Mouse (Mus musculus) brain, embryonic 14.5 days (tissue): ENCODE results near the gene Kcnt1.

Experiments used
- CTCF ChIP-seq: fragments of 200-500 bp; IDR thresholded peaks from 2 replicates; pipeline ENCODE4 v1.5.1; 2012; ENCODE audit warnings: inconsistent platforms, mild to moderate bottlenecking, moderate library complexity, borderline replicate concordance; ENCODE audit not compliant: insufficient read depth, insufficient read length; ENCODE audit errors: extremely low read depth
- POLR2A ChIP-seq: fragments of 200-500 bp; IDR thresholded peaks from 2 replicates; pipeline ENCODE4 v1.6.1; 2012; ENCODE audit warnings: mild to moderate bottlenecking, inconsistent platforms, borderline replicate concordance; ENCODE audit not compliant: poor library complexity, insufficient read depth, insufficient read length, severe bottlenecking; ENCODE audit errors: extremely low read depth

DNA sequence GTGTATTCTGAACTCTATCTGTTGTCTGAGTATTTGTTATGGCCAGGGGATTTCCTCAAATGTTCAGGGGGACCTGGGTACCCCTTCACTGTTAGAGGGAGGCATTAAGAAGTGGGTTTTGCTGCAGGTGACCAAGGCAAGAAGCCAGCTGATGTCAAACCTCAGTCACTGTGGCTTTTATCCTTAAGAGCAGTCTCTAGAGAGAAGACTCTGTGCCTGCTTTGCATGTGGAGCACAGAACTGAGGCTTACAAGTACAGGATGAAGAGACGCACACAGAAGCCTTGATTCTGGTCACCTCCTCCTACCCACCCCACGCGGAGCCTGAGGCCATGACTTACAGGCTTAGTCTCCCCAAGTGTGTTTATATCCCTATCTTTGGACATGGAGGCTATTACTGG is 85.8 kb downstream of the Kcnt1 start:
- no peak for TF ChIP-seq POLR2A
- TF ChIP-seq CTCF: no peak
